Mouse (Mus musculus): ENCODE measurements around the gene Iffo1.

The Iffo1 gene

DNA sequence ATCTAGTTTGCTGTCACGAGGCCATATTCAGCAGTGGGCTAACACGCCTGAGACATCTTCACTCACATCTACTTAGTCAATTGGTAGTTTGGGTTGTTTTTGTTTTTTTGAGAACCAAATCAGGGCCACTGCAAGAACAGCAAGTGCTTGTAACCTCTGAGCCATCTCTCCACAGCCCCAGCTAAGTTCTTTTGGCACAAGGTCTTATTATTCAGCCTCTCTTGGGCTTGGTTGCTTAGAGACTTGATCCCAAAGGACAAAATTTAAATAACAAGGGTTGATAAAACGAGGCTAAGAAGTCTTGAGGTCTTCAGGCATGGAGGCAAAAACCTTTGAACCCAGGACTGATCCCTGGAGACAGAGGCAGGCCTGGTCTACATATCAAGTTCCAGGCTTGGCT is 51.3 kb downstream of the Iffo1 start:
- no peak for DNase-seq

DNA sequence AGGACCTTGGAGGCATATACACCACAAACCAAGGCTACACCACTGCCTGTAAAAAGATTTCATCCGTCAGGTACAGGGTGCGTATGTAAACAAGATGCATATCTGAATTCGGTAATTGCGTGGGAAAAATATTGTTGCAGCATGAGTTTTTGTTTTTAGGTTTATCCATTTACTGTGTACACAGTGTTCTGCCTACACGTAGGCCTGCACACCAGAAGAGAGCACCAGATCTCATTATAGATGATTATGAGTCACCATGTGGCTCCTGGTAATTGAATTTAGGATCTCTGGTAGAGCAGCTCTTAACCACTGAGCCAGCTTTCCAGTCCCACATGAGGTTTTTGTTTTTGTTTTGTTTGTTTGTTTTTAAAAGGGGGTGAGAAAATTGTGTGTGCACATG is 52.1 kb downstream of the Iffo1 start:
- DNase-seq: no peak

DNA sequence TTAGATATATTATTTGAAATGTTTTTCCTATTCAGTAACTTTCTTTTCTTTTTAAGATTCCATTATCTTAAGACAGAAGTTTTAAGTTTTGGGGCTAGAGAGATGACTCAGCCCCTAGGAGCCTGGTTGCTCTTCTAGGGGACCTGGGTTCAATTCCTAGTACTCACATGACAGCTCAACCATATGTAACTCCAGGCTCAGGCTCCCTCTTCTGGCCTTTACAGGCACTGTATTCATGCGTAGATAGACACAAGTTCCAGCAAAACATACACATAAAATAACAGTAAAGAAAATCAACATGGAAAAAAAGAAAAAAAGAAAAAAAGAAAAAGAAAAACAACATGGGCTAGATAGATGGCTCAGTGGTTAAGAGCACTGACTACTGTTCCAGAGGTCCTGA is 65.4 kb downstream of the Iffo1 start:
- no peak for DNase-seq

Data from kidney, postnatal 14 days (tissue).